Mouse (Mus musculus) ES-E14 (cell line): ENCODE data around the gene Gm17606. TPM values are rescaled to one million over a fixed set of nuclear protein-coding genes. Genes with fewer than 3 reads are reported as not detected.

Source experiments
- DNase-seq: peaks from one replicate; pipeline ENCODE4 v3.0.0-alpha.2; 2013; ENCODE audit warnings: low read depth, low spot score
- H3K27ac ChIP-seq: 2 replicates; pipeline ENCODE4 v1.5.1; 2012; ENCODE audit warnings: low read depth, mild to moderate bottlenecking, low read length, moderate library complexity, mixed read lengths; ENCODE audit not compliant: poor library complexity, insufficient read depth, severe bottlenecking
- H3K36me3 ChIP-seq: 2 replicates; pipeline ENCODE4 v1.6.1; 2012; ENCODE audit warnings: mild to moderate bottlenecking, low read length, moderate library complexity, mixed read lengths; ENCODE audit not compliant: control insufficient read depth, poor library complexity, insufficient read depth, severe bottlenecking
- H3K4me1 ChIP-seq, 2 experiments: fragments of 150-350 bp in 1 of 2; sonication (generic) in 1 of 2; 2 replicates each; pipeline ENCODE4 v1.6.1; 2012; ENCODE audit warnings: low read length in 2 of 2, mild to moderate bottlenecking in 1 of 2, mixed read lengths in 1 of 2; ENCODE audit not compliant: control insufficient read depth in 2 of 2, insufficient read depth in 2 of 2, poor library complexity in 1 of 2
- H3K4me3 ChIP-seq, 2 experiments: fragments of 150-350 bp in 1 of 2; sonication (generic) in 1 of 2; 2 replicates each; pipeline ENCODE4 v1.5.1; 2012; ENCODE audit warnings: low read length in 2 of 2, low read depth in 1 of 2, mild to moderate bottlenecking in 1 of 2, mixed read lengths in 1 of 2; ENCODE audit not compliant: insufficient read depth in 1 of 2, poor library complexity in 1 of 2, severe bottlenecking in 1 of 2
- H3K9ac ChIP-seq: 2 replicates; pipeline ENCODE4 v1.6.1; 2012; ENCODE audit warnings: low read depth, mild to moderate bottlenecking, low read length, mixed read lengths; ENCODE audit not compliant: poor library complexity, insufficient read depth, severe bottlenecking
- H3K9me3 ChIP-seq: fragments of 150-350 bp; sonication (generic); 2 replicates; pipeline ENCODE4 v1.6.1; 2012; ENCODE audit warnings: low read depth, mild to moderate bottlenecking, low read length; ENCODE audit not compliant: control insufficient read depth, insufficient read depth
- CHD2 ChIP-seq: IDR thresholded peaks from 2 replicates; pipeline ENCODE4 v1.6.1; 2014; ENCODE audit warnings: mild to moderate bottlenecking, low read depth, low read length, inconsistent platforms
- HCFC1 ChIP-seq: IDR thresholded peaks from 2 replicates; pipeline ENCODE4 v1.6.1; 2012; ENCODE audit warnings: low read length, inconsistent platforms, borderline replicate concordance; ENCODE audit not compliant: insufficient read depth
- MAFK ChIP-seq: IDR thresholded peaks from 2 replicates; pipeline ENCODE4 v1.6.1; 2014; ENCODE audit warnings: mild to moderate bottlenecking, low read depth, low read length, inconsistent platforms; ENCODE audit not compliant: insufficient read depth
- ZC3H11A ChIP-seq: IDR thresholded peaks from 2 replicates; pipeline ENCODE4 v1.6.1; 2012; ENCODE audit warnings: low read depth, mild to moderate bottlenecking, inconsistent platforms, low read length, borderline replicate concordance
- ZNF384 ChIP-seq: IDR thresholded peaks from 2 replicates; pipeline ENCODE4 v1.6.1; 2012; ENCODE audit warnings: low read depth, low read length, inconsistent platforms
- in situ Hi-C, 2 experiments: fragments of 600-800 bp; cut with MboI; formaldehyde crosslinking; loops; one replicate each; pipeline ENCODE4 v1.15.1; 2025; ENCODE audit warnings: low sequenced_read_pairs in 2 of 2, inconsistent platforms in 1 of 2; ENCODE audit not compliant: unreplicated experiment in 2 of 2
- total RNA-seq: library from RNA; depleted of rRNA; stranded (reverse); fragments of 300-350 nt; gene quantifications from 2 replicates; pipeline ENCODE4 v1.2.3, GENCODE M21; 2012

Gene Gm17606
- total RNA-seq, 1 experiment = not detected

- Histone ChIP-seq H3K9ac (no peak overlapping the region), H3K36me3 (peaks cover 48% of the 10 kb centered on the region), H3K27ac (no peak overlapping the region), H3K4me3 (peak overlapping the region; percentile 18 to 24; a peak in 3 of 4 replicates), H3K9me3 (no peaks in the 10 kb centered on the region), H3K4me1 (peaks cover 5 to 12% of the 10 kb centered on the region in 2 experiments; a peak in 3 of 4 replicates)
- DNase-seq = peak; percentile 97
- TF ChIP-seq ZC3H11A (0 out of 2 replicates have a peak, but pooled peaks have one; percentile 2), ZNF384 (no peak), HCFC1 (no peak), MAFK (0 out of 2 replicates have a peak, but pooled peaks have one; percentile 14)
- in situ Hi-C loops = no loop called here
These were observed 10.1 kb downstream of the Gm17606 start for GRCm38 (mm10) chr14:54650621-54651454.

DNA sequence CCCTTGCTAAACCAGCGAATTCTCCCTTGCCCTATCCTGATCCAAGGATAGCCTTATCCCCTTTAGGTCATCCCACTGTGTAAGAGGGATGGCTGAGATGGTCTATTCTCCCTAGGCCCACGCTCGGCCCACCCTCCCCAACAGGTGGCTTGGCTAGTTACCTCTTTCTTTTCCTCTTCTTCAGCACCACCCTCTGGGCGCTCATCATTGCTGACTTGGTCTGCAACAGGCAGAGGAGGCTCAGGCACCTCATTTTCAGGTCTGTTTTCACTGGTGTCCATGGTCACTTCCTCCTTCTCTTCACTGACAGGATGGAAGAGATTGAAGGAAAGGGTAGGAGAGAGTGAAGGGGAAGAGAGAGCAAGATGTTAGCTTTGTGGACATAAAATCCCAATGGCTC lies 10.8 kb downstream of the Gm17606 start:
- no peak overlapping the region for H3K9ac ChIP-seq
- H3K4me3 ChIP-seq = no peak overlapping the region
- H3K27ac ChIP-seq = no peak overlapping the region
- TF ChIP-seq ZC3H11A = no peak
- no peak for TF ChIP-seq MAFK
- TF ChIP-seq ZNF384 = no peak
- TF ChIP-seq HCFC1 = no peak
- no peaks in the 10 kb centered on the region for H3K9me3 ChIP-seq
- peaks cover 44% of the 10 kb centered on the region for H3K36me3 ChIP-seq
- in situ Hi-C loops = no loop called here
- no peak for DNase-seq
- peaks cover 5 to 12% of the 10 kb centered on the region in 2 experiments; a peak in 3 of 4 replicates for H3K4me1 ChIP-seq

GRCm38 (mm10) chr14:54652787-54653186 lies 12.0 kb downstream of the Gm17606 start:
- DNase-seq = no peak
- TF ChIP-seq CHD2 = no peak
- TF ChIP-seq MAFK = no peak
- TF ChIP-seq HCFC1 = no peak
- H3K9me3 ChIP-seq = no peaks in the 10 kb centered on the region
- peaks cover 37% of the 10 kb centered on the region for H3K36me3 ChIP-seq
- peaks cover 5 to 12% of the 10 kb centered on the region in 2 experiments; a peak in 3 of 4 replicates for H3K4me1 ChIP-seq
- peak overlapping the region; percentile 59; the same call in 1 of the 2 replicates for H3K27ac ChIP-seq
- peak overlapping the region; percentile 92; the same call in 1 of the 2 replicates for H3K9ac ChIP-seq
- in situ Hi-C loops = no loop called here
- peak overlapping the region; percentile 82 to 86 for H3K4me3 ChIP-seq

DNA sequence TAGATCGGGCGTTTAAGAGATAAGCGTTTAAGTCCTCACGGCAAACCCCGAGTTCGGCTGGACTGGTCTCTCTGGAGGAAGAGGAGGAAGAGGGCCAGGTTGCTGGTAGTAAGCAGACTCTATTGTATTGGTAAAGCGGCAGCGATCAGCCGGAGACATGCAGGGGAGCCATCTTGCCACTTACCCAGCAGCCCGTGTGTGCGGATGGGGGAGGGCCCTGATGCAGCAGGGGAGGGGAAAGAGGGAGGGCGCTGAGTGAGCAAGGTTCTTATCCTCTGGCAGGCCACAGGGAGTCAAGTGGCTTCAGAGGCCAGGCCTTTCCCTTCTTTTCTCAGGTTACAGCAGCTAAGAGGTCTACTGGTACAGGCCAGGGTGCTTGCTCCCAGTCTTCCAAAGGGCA lies 12.7 kb downstream of the Gm17606 start:
- TF ChIP-seq ZC3H11A (no peak), ZNF384 (no peak), CHD2 (no peak), MAFK (0 out of 2 replicates have a peak, but pooled peaks have one; percentile 14)
- Histone ChIP-seq H3K4me3 (peak overlapping the region; percentile 82 to 86), H3K9ac (peak overlapping the region; percentile 92), H3K27ac (peak overlapping the region; percentile 94), H3K9me3 (no peaks in the 10 kb centered on the region), H3K36me3 (peaks cover 35% of the 10 kb centered on the region), H3K4me1 (peaks cover 5 to 12% of the 10 kb centered on the region in 2 experiments; a peak in 3 of 4 replicates)
- peak; percentile 73 for DNase-seq
- in situ Hi-C loops = no loop called here
